Mouse (Mus musculus): ENCODE measurements around the gene Ahnak. TPM values are rescaled to one million over a fixed set of nuclear protein-coding genes. Genes with fewer than 3 reads are reported as not detected.

Ahnak gene
- 9.2 and 15.0 TPM in 2 replicates for polyA plus RNA-seq (2015; fragmentation: Nextera tagmentation; extraction: Ambion mirVana)

GRCm38 (mm10) chr19:8989066-8989566 lies at the start of gene Ahnak:
TSS of gene Ahnak (plus strand) at chr19:8989284.

GRCm38 (mm10) chr19:8941515-8942217 lies 47.4 kb upstream of the Ahnak start, which contains the start of gene Mta2:
TSS of gene Mta2 (plus strand) at chr19:8941875.

GRCm38 (mm10) chr19:8953135-8954039 lies 35.7 kb upstream of the Ahnak start, which contains the start of gene Tut1:
TSS of gene Tut1 (plus strand) at chr19:8953847.

GRCm38 (mm10) chr19:8966590-8967372 lies 22.3 kb upstream of the Ahnak start, which contains the start of gene Eef1g:
TSS of gene Eef1g (plus strand) at chr19:8967041.

GRCm38 (mm10) chr19:9087821-9088220 lies 98.7 kb downstream of the Ahnak start, which contains the start of gene Scgb1a1:
TSS of gene Scgb1a1 (minus strand) at chr19:9087958.

Other genes with a start within 250 kb of the Ahnak start
- 0.85 and 2.0 TPM in 2 replicates for gene 1700092M07Rik, start 248.6 kb upstream of the Ahnak start, polyA plus RNA-seq (2015; fragmentation: Nextera tagmentation; extraction: Ambion mirVana)
- 86.2 and 95.5 TPM in 2 replicates for gene Stx5a, start 247.9 kb upstream of the Ahnak start, polyA plus RNA-seq (2015; fragmentation: Nextera tagmentation; extraction: Ambion mirVana)
- 63.2 and 80.5 TPM in 2 replicates for gene Nxf1, start 232.2 kb upstream of the Ahnak start, polyA plus RNA-seq (2015; fragmentation: Nextera tagmentation; extraction: Ambion mirVana)
- gene Tmem223, start 218.3 kb upstream of the Ahnak start, polyA plus RNA-seq (2015; fragmentation: Nextera tagmentation; extraction: Ambion mirVana) = 257 and 285 TPM in 2 replicates
- gene Tmem179b, start 214.8 kb upstream of the Ahnak start, polyA plus RNA-seq (2015; fragmentation: Nextera tagmentation; extraction: Ambion mirVana) = 31.8 and 35.1 TPM in 2 replicates
- gene Taf6l, start 202.9 kb upstream of the Ahnak start, polyA plus RNA-seq (2015; fragmentation: Nextera tagmentation; extraction: Ambion mirVana) = 23.3 and 25.3 TPM in 2 replicates
- 167 and 188 TPM in 2 replicates for gene Polr2g, start 190.7 kb upstream of the Ahnak start, polyA plus RNA-seq (2015; fragmentation: Nextera tagmentation; extraction: Ambion mirVana)
- 5.0 and 5.5 TPM in 2 replicates for gene Zbtb3, start 186.7 kb upstream of the Ahnak start, polyA plus RNA-seq (2015; fragmentation: Nextera tagmentation; extraction: Ambion mirVana)
- gene Ttc9c, start 170.0 kb upstream of the Ahnak start, polyA plus RNA-seq (2015; fragmentation: Nextera tagmentation; extraction: Ambion mirVana) = 45.1 and 45.3 TPM in 2 replicates
- 6.9 and 7.5 TPM in 2 replicates for gene Hnrnpul2, start 169.3 kb upstream of the Ahnak start, polyA plus RNA-seq (2015; fragmentation: Nextera tagmentation; extraction: Ambion mirVana)
- not detected in 2 replicates for gene AC129217.1, start 159.5 kb upstream of the Ahnak start, polyA plus RNA-seq (2015; fragmentation: Nextera tagmentation; extraction: Ambion mirVana)
- 124 and 129 TPM in 2 replicates for gene Bscl2, start 151.8 kb upstream of the Ahnak start, polyA plus RNA-seq (2015; fragmentation: Nextera tagmentation; extraction: Ambion mirVana)
- 623 and 651 TPM in 2 replicates for gene Gng3, start 150.1 kb upstream of the Ahnak start, polyA plus RNA-seq (2015; fragmentation: Nextera tagmentation; extraction: Ambion mirVana)
- gene Lrrn4cl, start 138.5 kb upstream of the Ahnak start, polyA plus RNA-seq (2015; fragmentation: Nextera tagmentation; extraction: Ambion mirVana) = 1.4 and 2.2 TPM in 2 replicates
- 150 and 155 TPM in 2 replicates for gene Ubxn1, start 117.8 kb upstream of the Ahnak start, polyA plus RNA-seq (2015; fragmentation: Nextera tagmentation; extraction: Ambion mirVana)
- gene Uqcc3, start 108.4 kb upstream of the Ahnak start, polyA plus RNA-seq (2015; fragmentation: Nextera tagmentation; extraction: Ambion mirVana) = 70.9 and 75.2 TPM in 2 replicates
- gene Lbhd1, start 105.6 kb upstream of the Ahnak start, polyA plus RNA-seq (2015; fragmentation: Nextera tagmentation; extraction: Ambion mirVana) = 19.7 and 26.1 TPM in 2 replicates
- not detected in 2 replicates for gene Gm49403, start 105.4 kb upstream of the Ahnak start, polyA plus RNA-seq (2015; fragmentation: Nextera tagmentation; extraction: Ambion mirVana)
- 43.2 and 44.0 TPM in 2 replicates for gene 1810009A15Rik, start 100.4 kb upstream of the Ahnak start, polyA plus RNA-seq (2015; fragmentation: Nextera tagmentation; extraction: Ambion mirVana)
- gene Gm49416, start 100.4 kb upstream of the Ahnak start, polyA plus RNA-seq (2015; fragmentation: Nextera tagmentation; extraction: Ambion mirVana) = 0.21 TPM in 1 of 2 replicates, not detected in the other
- 21.7 and 23.3 TPM in 2 replicates for gene Ints5, start 96.3 kb upstream of the Ahnak start, polyA plus RNA-seq (2015; fragmentation: Nextera tagmentation; extraction: Ambion mirVana)
- 47.1 and 53.9 TPM in 2 replicates for gene Ganab, start 91.2 kb upstream of the Ahnak start, polyA plus RNA-seq (2015; fragmentation: Nextera tagmentation; extraction: Ambion mirVana)
- 83.2 and 86.3 TPM in 2 replicates for gene B3gat3, start 68.9 kb upstream of the Ahnak start, polyA plus RNA-seq (2015; fragmentation: Nextera tagmentation; extraction: Ambion mirVana)
- gene Rom1, start 59.9 kb upstream of the Ahnak start, polyA plus RNA-seq (2015; fragmentation: Nextera tagmentation; extraction: Ambion mirVana) = 5.2 and 5.4 TPM in 2 replicates
- gene Eml3, start 59.7 kb upstream of the Ahnak start, polyA plus RNA-seq (2015; fragmentation: Nextera tagmentation; extraction: Ambion mirVana) = 14.3 and 15.3 TPM in 2 replicates
- gene Mta2, start 47.4 kb upstream of the Ahnak start, polyA plus RNA-seq (2015; fragmentation: Nextera tagmentation; extraction: Ambion mirVana) = 58.6 and 60.1 TPM in 2 replicates
- 15.0 and 18.8 TPM in 2 replicates for gene Tut1, start 35.4 kb upstream of the Ahnak start, polyA plus RNA-seq (2015; fragmentation: Nextera tagmentation; extraction: Ambion mirVana)
- 250 and 257 TPM in 2 replicates for gene Eef1g, start 22.2 kb upstream of the Ahnak start, polyA plus RNA-seq (2015; fragmentation: Nextera tagmentation; extraction: Ambion mirVana)
- gene Scgb1a1, start 98.7 kb downstream of the Ahnak start, polyA plus RNA-seq (2015; fragmentation: Nextera tagmentation; extraction: Ambion mirVana) = not detected in 2 replicates
- 52.7 and 53.1 TPM in 2 replicates for gene Asrgl1, start 146.4 kb downstream of the Ahnak start, polyA plus RNA-seq (2015; fragmentation: Nextera tagmentation; extraction: Ambion mirVana)

Measured in neural tube, postnatal 0 days (tissue).